Mouse (Mus musculus) mesoderm, embryonic 11.5 days (tissue): ENCODE measurements around the gene Mtrex.
A peak's percentile ranks its signal among the peaks of the same experiment; 100 is the strongest.

Source experiments
- DNase-seq: peaks from one replicate; pipeline ENCODE4 v3.0.0-alpha.2; 2012; ENCODE audit warnings: low read depth, low spot score

Mtrex gene

GRCm38 (mm10) chr13:112927287-112928001, at the start of gene Mtrex, which contains the start of gene Dhx29:
Mtrex (minus strand) TSS chr13:112927398.
Dhx29 (plus strand) TSS chr13:112927454.
- DNase-seq = peak; percentile 98

- DNase-seq = no peak
These were observed 49.5 kb upstream of the Mtrex start for GRCm38 (mm10) chr13:112976720-112977119.

GRCm38 (mm10) chr13:112967267-112967666, 40.1 kb upstream of the Mtrex start:
- no peak for DNase-seq

GRCm38 (mm10) chr13:112964421-112964820, 37.2 kb upstream of the Mtrex start:
- DNase-seq = no peak

GRCm38 (mm10) chr13:112963081-112963480, 35.9 kb upstream of the Mtrex start:
- no peak for DNase-seq

- no peak for DNase-seq
These were observed 26.9 kb upstream of the Mtrex start for GRCm38 (mm10) chr13:112954067-112954466.

GRCm38 (mm10) chr13:112945900-112946299, 18.7 kb upstream of the Mtrex start:
- DNase-seq = no peak

- DNase-seq = no peak
These were observed 18.1 kb upstream of the Mtrex start for GRCm38 (mm10) chr13:112945312-112945711.

- DNase-seq = no peak
These were observed 14.7 kb upstream of the Mtrex start for GRCm38 (mm10) chr13:112941879-112942330.

GRCm38 (mm10) chr13:112938130-112938529, 10.9 kb upstream of the Mtrex start:
- DNase-seq = no peak

GRCm38 (mm10) chr13:112928038-112928668, 955 bp upstream of the Mtrex start:
- DNase-seq = peak; percentile 16

- peak; percentile 12 for DNase-seq
These were observed 402 bp downstream of the Mtrex start for GRCm38 (mm10) chr13:112926796-112927195.

GRCm38 (mm10) chr13:112925976-112926375, 1.2 kb downstream of the Mtrex start:
- no peak for DNase-seq

- no peak for DNase-seq
These were observed 1.9 kb downstream of the Mtrex start for GRCm38 (mm10) chr13:112925266-112925665.

- DNase-seq = no peak
These were observed 6.3 kb downstream of the Mtrex start for GRCm38 (mm10) chr13:112920906-112921305.

- no peak for DNase-seq
These were observed 7.9 kb downstream of the Mtrex start for GRCm38 (mm10) chr13:112919141-112919865.

- DNase-seq = no peak
These were observed 16.8 kb downstream of the Mtrex start for GRCm38 (mm10) chr13:112910434-112910833.

- DNase-seq = peak; percentile 44
These were observed 17.5 kb downstream of the Mtrex start for GRCm38 (mm10) chr13:112909663-112910062.

GRCm38 (mm10) chr13:112902176-112902575, 25.0 kb downstream of the Mtrex start:
- DNase-seq = no peak

GRCm38 (mm10) chr13:112887234-112887633, 40.0 kb downstream of the Mtrex start:
- no peak for DNase-seq

GRCm38 (mm10) chr13:112871500-112872266, 55.5 kb downstream of the Mtrex start:
- DNase-seq = no peak
